ENCODE assay signal across 9 mouse cellular contexts in the genomic region with DNA sequence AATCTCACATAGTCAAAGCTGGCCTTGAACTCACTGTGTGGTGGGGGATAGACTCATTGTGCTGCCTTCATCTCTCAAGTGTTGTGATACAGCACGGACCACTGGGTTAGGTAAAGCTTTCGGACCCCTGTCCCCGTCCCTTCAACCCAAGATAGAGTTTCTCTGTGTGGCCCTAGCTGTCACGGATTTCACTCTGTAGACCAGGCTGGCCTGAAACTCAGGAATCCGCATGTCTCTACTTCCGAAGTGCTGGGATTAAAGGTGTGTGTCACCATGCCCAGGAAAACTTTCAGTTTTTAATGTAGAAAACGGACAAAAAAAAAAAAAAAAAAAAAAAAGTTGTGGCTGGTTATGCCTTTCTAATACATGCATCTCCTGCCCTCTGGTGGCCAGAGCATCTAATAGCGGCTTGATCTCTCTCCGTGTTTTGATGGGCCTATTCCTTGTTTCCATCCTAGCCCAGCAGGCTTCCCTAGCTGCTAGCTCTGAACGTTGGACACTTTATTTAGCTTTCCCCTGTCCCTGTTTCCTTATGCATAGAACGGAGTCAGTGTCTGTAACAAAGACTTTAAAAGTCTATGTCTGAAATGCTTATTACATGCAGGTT. TPM values are rescaled to one million over a fixed set of nuclear protein-coding genes. Genes with fewer than 3 reads are reported as not detected.
DNase-seq lines count a peak whose midpoint lies in the region; ATAC-seq and TF ChIP-seq lines count a peak whose summit lies in the region.
"Had no signal": no experiment of that assay in that cellular context is flagged by ENCODE, and none has a peak within 500 bp of the region (broad histone marks: within the 10 kb centered on the region; RNA-seq: fewer than 3 reads in every experiment).

No protein-coding gene starts in this region.

- peaks cover 3% of the 10 kb centered on the region; the same call in 1 of the 2 replicates for H3K9me3 ChIP-seq in lung, embryonic 14.5 days (ENCODE audit: low read depth, low read length)
- H3K9me3 ChIP-seq: neural tube, embryonic 13.5 days had no signal

- H3K27ac ChIP-seq in gastrocnemius, adult 2 months, result no peak overlapping the region
- no peak overlapping the region for H3K27ac ChIP-seq in lung, embryonic 14.5 days (ENCODE audit: low read depth)
- H3K27ac ChIP-seq: neural tube, embryonic 13.5 days had no signal

- H3K4me3 ChIP-seq in gastrocnemius, adult 2 months, result no peak overlapping the region
- H3K4me3 ChIP-seq in lung, embryonic 14.5 days (ENCODE audit: low read depth, low read length), result no peak overlapping the region
- H3K4me3 ChIP-seq: neural tube, embryonic 13.5 days had no signal

- H3K4me2 ChIP-seq in lung, embryonic 14.5 days, result 0 out of 2 replicates have a peak overlapping the region, but pooled peaks have one; percentile 16
- H3K4me2 ChIP-seq: neural tube, embryonic 13.5 days had no signal

- 35% methylated on average over 11 of the region's 11 CpGs for WGBS in lung, embryonic 14.5 days

- in situ Hi-C loops in Patski (cut with MboI; ENCODE audit: low pct_unique_long_range_greater_than_20kb), result no loop called here

- H3K4me1 ChIP-seq in lung, embryonic 14.5 days (ENCODE audit: insufficient read depth), result no peaks in the 10 kb centered on the region
- H3K4me1 ChIP-seq: neural tube, embryonic 13.5 days had no signal

- no peak for ATAC-seq in Patski
- ATAC-seq in lung, embryonic 14.5 days (ENCODE audit: insufficient read depth), result no peak; the same call in 1 of the 2 replicates

- CTCF ChIA-PET in Patski (lab: Charles Lee), result interaction anchor here (0.6 to 2.2 kb wide), 7 partner anchors 9 to 428 kb away, joined by 3 to 13 read pairs (median 4); no protein-coding TSS in a partner anchor

- H3K27me3 ChIP-seq in Patski, result no peaks in the 10 kb centered on the region
- no peaks in the 10 kb centered on the region for H3K27me3 ChIP-seq in lung, embryonic 14.5 days (ENCODE audit: insufficient read depth, low read length)
- H3K27me3 ChIP-seq: neural tube, embryonic 13.5 days had no signal

- peak; percentile 72 for TF ChIP-seq CTCF in Patski (IDR thresholded peaks at IDR 0.05)
- TF ChIP-seq CTCF in gastrocnemius, adult 2 months (IDR thresholded peaks at IDR 0.05), result peak; percentile 78
- TF ChIP-seq CTCF in lung, embryonic 14.5 days (IDR thresholded peaks at IDR 0.05; ENCODE audit: low read depth), result peak; percentile 84

- H3K9ac ChIP-seq in lung, embryonic 14.5 days, result no peak overlapping the region
- H3K9ac ChIP-seq: neural tube, embryonic 13.5 days had no signal

- H3K36me3 ChIP-seq in lung, embryonic 14.5 days (ENCODE audit: insufficient read depth), result no peaks in the 10 kb centered on the region
- H3K36me3 ChIP-seq: neural tube, embryonic 13.5 days had no signal

- POLR2A ChIA-PET in Patski (lab: Charles Lee), result interaction anchor here (0.7 kb wide), 1 partner anchor 244 kb away, joined by 5 read pairs; no protein-coding TSS in a partner anchor

- peak; percentile 46 for DNase-seq in gastrocnemius, adult 18-20 months (ENCODE audit: low spot score)
- DNase-seq in gastrocnemius, adult 8-10 months (ENCODE audit: low spot score in 2 of 2), result no peak
- no peak for DNase-seq in Patski (ENCODE audit: low read depth, low spot score)
- DNase-seq in cerebellum, postnatal 10 days, result peak; percentile 82 to 85
- peak; percentile 63 for DNase-seq in gastrocnemius, adult 2 months
- DNase-seq in kidney, postnatal 25 days, result peak; percentile 68 to 71
- DNase-seq in lung, embryonic 14.5 days, result peak; percentile 93
- DNase-seq in right cerebral cortex, postnatal 36 days (ENCODE audit: low spot score in 2 of 2), result peak; percentile 35 to 44

- intact Hi-C loops in gastrocnemius, adult 2 months (cut with DNase I), result loop anchor here (5.0 kb wide), 1 partner anchor 154 kb away; no protein-coding TSS in a partner anchor

RNA-seq across cellular contexts. Expression of a gene that starts 53.7 kb away (rescaled TPM):
- total RNA-seq in gastrocnemius, adult 18-20 months (2021), result under 1 TPM; 0.27 to 0.88 TPM
- total RNA-seq in gastrocnemius, adult 8-10 months (2022), result under 1 TPM; 0.22 to 0.65 (median 0.38) TPM
- polyA plus RNA-seq in Patski (2021), result 4.4 TPM
- total RNA-seq in gastrocnemius, adult 2 months (2021), result 1 to 10 TPM in 1 of 2 experiments, under 1 TPM in 1; 0.89 to 1.4 TPM
- polyA plus RNA-seq in lung, embryonic 14.5 days (2014; fragmentation: Nextera tagmentation; extraction: Ambion mirVana), result 32.1 and 35.3 TPM in 2 replicates

Comparison
In these comparisons a context has a peak if more than half of its experiments do, and no peak if none do; other contexts are left out.
1. DNase-seq: peak in gastrocnemius, adult 18-20 months (single experiment), cerebellum, postnatal 10 days (2 of 2), gastrocnemius, adult 2 months (single experiment), kidney, postnatal 25 days (2 of 2), lung, embryonic 14.5 days (single experiment) and right cerebral cortex, postnatal 36 days (2 of 2); none in gastrocnemius, adult 8-10 months (0 of 2) and Patski (single experiment).
2. Peak in every context shown above with its lines, with median percentiles within 50 percentile points of each other: CTCF ChIP-seq.